Mouse (Mus musculus): Measurements from ENCODE around the gene Lsmem1. TPM values are rescaled to one million over a fixed set of nuclear protein-coding genes. Genes with fewer than 3 reads are reported as not detected.

The Lsmem1 gene
- polyA plus RNA-seq, 2 experiments, result 1.9 to 2.0 TPM

DNA sequence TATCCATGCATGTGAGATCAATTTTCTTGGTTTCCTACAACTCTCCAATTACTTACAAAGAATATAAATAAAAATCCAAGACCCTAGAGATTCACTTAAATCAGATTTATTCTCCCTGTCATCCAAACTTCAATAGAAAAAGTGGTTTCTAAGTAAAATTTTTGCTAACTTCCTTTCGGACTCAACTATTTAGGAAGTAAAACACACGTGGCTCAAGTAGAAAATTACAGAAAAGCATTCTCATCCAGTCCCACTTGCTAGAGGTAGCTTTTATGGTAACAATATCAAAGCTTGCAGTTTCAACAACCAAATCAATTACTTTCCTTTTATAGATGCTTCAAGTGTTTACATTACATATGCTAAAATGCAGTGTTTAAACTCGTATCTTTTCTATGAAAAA lies 21.6 kb upstream of the Lsmem1 start:
- DNase-seq (ENCODE audit: low spot score) (no peak), ATAC-seq (ENCODE audit: low FRiP score, low read depth) (no peak)
- Histone ChIP-seq H3K27ac (replicated peaks; ENCODE audit: low read depth, low read length) (no peak overlapping the region), H3K4me3 (replicated peaks; ENCODE audit: low read length) (peak overlapping the region; percentile 100), H3K4me1 (ENCODE audit: control insufficient read depth, insufficient read depth, low read length) (peaks cover 20% of the 10 kb centered on the region), H3K9me3 (ENCODE audit: control insufficient read depth, low read length) (no peaks in the 10 kb centered on the region), H3K4me2 (replicated peaks; ENCODE audit: low read depth, low read length, severe bottlenecking) (peak overlapping the region; percentile 63), H3K27me3 (ENCODE audit: control insufficient read depth, insufficient read depth, low read length) (no peaks in the 10 kb centered on the region), H3K36me3 (ENCODE audit: control insufficient read depth, insufficient read depth, low read length) (peaks cover 12% of the 10 kb centered on the region), H3K9ac (ENCODE audit: low read depth, low read length, severe bottlenecking) (no peak overlapping the region)
- 21% methylated on average over 3 of the region's 3 CpGs for WGBS
- TF ChIP-seq POLR2A (IDR thresholded peaks at IDR 0.05; ENCODE audit: borderline replicate concordance, extremely low read depth, insufficient read depth, insufficient read length), result no peak

DNA sequence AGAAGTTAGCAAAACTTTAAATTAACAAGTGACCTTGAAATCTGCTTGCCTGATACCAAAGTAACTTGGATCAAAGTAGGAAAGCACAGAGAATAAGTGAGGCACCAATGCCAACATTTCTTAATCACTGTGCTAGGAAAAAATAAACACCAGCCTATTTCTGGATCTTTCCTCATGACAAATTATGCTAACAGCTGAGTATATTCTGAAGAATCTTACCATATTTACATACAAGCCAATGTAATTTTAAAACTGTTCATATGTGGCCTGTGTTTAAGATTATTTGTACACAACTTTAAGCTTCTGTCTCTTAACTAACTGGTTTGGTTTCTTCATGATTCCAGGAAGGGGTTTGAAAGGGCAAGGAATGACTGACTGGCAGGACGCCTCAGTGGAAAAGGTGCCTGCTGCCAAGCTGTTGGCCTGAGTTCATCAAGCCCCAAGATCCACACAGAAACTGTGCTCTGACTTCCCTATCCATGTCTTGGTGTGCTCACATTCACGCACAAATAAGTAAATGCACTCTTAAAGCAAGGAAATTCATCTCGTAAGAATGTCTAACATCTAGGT lies 20.8 kb upstream of the Lsmem1 start:
- H3K4me1 ChIP-seq (ENCODE audit: control insufficient read depth, insufficient read depth, low read length), result peaks cover 20% of the 10 kb centered on the region
- no peaks in the 10 kb centered on the region for H3K27me3 ChIP-seq (ENCODE audit: control insufficient read depth, insufficient read depth, low read length)
- no peak overlapping the region for H3K9ac ChIP-seq (ENCODE audit: low read depth, low read length, severe bottlenecking)
- DNase-seq (ENCODE audit: low spot score) (no peak), ATAC-seq (ENCODE audit: low FRiP score, low read depth) (no peak)
- no peak for TF ChIP-seq POLR2A (IDR thresholded peaks at IDR 0.05; ENCODE audit: borderline replicate concordance, extremely low read depth, insufficient read depth, insufficient read length)
- H3K4me2 ChIP-seq (replicated peaks; ENCODE audit: low read depth, low read length, severe bottlenecking), result peak overlapping the region; percentile 63
- H3K9me3 ChIP-seq (ENCODE audit: control insufficient read depth, low read length), result no peaks in the 10 kb centered on the region
- H3K36me3 ChIP-seq (ENCODE audit: control insufficient read depth, insufficient read depth, low read length), result peaks cover 19% of the 10 kb centered on the region
- H3K27ac ChIP-seq (replicated peaks; ENCODE audit: low read depth, low read length), result no peak overlapping the region
- WGBS, result 44% methylated on average over 3 of the region's 3 CpGs
- H3K4me3 ChIP-seq (replicated peaks; ENCODE audit: low read length), result peak overlapping the region; percentile 11; the same call in 1 of the 2 replicates

DNA sequence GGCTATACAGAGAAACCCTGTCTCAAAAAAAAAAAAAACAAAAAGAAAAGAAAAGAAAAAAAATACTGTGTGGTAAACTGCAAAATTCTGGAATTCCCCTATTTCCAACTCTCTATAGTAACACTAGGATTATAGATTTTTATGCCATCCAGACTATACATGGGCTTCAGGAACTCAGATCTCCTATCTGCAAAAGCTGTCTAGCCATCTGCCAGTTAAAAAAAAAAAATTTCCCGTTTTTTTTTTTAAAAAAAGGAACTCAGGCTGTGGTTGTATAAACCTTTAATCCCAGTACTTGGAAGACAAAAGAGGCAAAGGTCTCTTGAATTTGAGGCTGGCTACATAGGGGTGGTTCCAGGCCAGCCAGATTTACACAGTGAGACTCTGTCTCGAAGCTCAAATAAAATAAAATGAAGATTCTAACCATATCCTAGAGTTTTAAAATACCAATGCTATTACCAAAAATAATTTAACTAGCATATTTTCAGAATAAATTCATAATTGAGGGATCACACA lies 19.2 kb upstream of the Lsmem1 start:
- Histone ChIP-seq H3K36me3 (ENCODE audit: control insufficient read depth, insufficient read depth, low read length) (peaks cover 35% of the 10 kb centered on the region), H3K9me3 (ENCODE audit: control insufficient read depth, low read length) (no peaks in the 10 kb centered on the region), H3K4me2 (replicated peaks; ENCODE audit: low read depth, low read length, severe bottlenecking) (no peak overlapping the region), H3K4me3 (replicated peaks; ENCODE audit: low read length) (no peak overlapping the region), H3K27ac (replicated peaks; ENCODE audit: low read depth, low read length) (no peak overlapping the region), H3K27me3 (ENCODE audit: control insufficient read depth, insufficient read depth, low read length) (no peaks in the 10 kb centered on the region), H3K9ac (ENCODE audit: low read depth, low read length, severe bottlenecking) (no peak overlapping the region), H3K4me1 (ENCODE audit: control insufficient read depth, insufficient read depth, low read length) (peaks cover 16% of the 10 kb centered on the region)
- 77% methylated on average over 2 of the region's 2 CpGs for WGBS
- no peak for TF ChIP-seq POLR2A (IDR thresholded peaks at IDR 0.05; ENCODE audit: borderline replicate concordance, extremely low read depth, insufficient read depth, insufficient read length)
- DNase-seq (ENCODE audit: low spot score), result no peak
- no peak for ATAC-seq (ENCODE audit: low FRiP score, low read depth)

DNA sequence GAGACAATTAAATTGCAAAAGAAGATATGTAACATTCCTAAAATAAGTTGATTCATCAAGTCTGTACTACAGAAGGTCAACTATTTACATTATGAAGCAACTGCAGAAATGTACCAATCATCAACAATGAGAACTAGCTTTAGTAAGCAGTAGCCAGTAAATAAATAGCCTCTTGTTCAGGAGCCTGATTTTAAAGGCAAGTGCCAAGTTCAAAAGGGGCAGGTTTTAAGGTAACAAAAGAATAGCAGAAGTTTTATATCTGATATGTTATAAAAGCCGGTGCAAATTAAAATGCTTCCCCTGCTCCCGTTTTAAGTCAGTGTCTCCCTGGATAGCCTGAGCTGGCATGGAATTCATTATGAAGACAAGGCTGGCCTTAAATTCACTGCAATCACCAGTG lies 18.5 kb upstream of the Lsmem1 start:
- H3K4me3 ChIP-seq (replicated peaks; ENCODE audit: low read length), result no peak overlapping the region
- no peak for ATAC-seq (ENCODE audit: low FRiP score, low read depth)
- DNase-seq (ENCODE audit: low spot score), result no peak
- no peak overlapping the region for H3K4me2 ChIP-seq (replicated peaks; ENCODE audit: low read depth, low read length, severe bottlenecking)
- H3K4me1 ChIP-seq (ENCODE audit: control insufficient read depth, insufficient read depth, low read length), result peaks cover 16% of the 10 kb centered on the region
- no peaks in the 10 kb centered on the region for H3K27me3 ChIP-seq (ENCODE audit: control insufficient read depth, insufficient read depth, low read length)
- 0 out of 2 replicates have a peak, but pooled peaks cover under 1% of the 10 kb centered on the region for H3K9me3 ChIP-seq (ENCODE audit: control insufficient read depth, low read length)
- TF ChIP-seq POLR2A (IDR thresholded peaks at IDR 0.05; ENCODE audit: borderline replicate concordance, extremely low read depth, insufficient read depth, insufficient read length), result no peak
- H3K36me3 ChIP-seq (ENCODE audit: control insufficient read depth, insufficient read depth, low read length), result peaks cover 42% of the 10 kb centered on the region
- WGBS, result 85% methylated on average over 2 of the region's 2 CpGs
- no peak overlapping the region for H3K9ac ChIP-seq (ENCODE audit: low read depth, low read length, severe bottlenecking)
- no peak overlapping the region for H3K27ac ChIP-seq (replicated peaks; ENCODE audit: low read depth, low read length)

DNA sequence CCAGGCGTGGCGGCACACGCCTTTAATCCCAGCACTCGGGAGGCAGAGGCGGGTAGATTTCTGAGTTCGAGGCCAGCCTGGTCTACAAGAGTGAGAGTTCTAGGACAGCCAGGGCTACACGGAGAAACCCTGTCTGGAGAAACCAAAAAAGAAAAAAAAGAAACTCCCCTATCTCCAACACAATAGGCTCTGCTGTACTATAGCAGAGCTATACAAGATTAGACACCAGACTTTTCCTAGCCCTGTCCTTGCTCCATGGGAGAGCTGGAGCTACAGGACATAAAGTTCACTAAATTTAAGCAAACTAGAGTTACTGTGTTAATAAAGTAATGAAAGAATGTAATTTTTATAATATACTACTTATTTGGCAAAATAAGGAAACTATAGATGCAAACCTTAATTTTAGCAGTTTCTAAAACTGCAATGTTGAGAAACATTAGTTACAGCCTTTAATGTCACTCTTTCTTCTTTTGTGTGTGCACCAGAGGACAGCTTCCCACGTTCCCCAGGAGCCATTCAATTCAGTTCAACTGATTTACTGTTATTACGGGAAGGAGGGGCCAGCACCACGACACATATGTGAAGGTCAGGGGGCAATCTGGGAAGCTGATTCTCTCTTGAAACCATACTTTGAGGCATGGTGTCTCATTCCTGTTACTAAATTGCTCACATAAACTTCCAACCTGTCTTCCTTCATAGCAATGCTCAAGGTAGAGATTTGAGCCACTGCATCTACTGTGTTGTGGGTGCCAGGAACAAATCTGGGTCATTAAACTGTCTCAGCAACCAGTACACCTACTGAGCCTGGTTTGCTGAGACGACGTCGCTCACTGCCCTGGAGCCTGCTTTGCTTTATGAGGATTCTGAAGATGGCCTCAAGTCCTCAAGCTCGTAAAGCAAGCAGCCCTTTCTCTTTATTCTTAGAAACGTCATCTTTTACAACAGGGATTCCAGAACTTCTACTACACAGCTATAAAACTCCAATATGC lies 15.9 kb upstream of the Lsmem1 start:
- WGBS, result 70% methylated on average over 15 of the region's 15 CpGs
- Histone ChIP-seq H3K9me3 (ENCODE audit: control insufficient read depth, low read length) (0 out of 2 replicates have a peak, but pooled peaks cover 4% of the 10 kb centered on the region), H3K4me2 (replicated peaks; ENCODE audit: low read depth, low read length, severe bottlenecking) (no peak overlapping the region), H3K36me3 (ENCODE audit: control insufficient read depth, insufficient read depth, low read length) (peaks cover 64% of the 10 kb centered on the region), H3K4me1 (ENCODE audit: control insufficient read depth, insufficient read depth, low read length) (peaks cover 9% of the 10 kb centered on the region), H3K27me3 (ENCODE audit: control insufficient read depth, insufficient read depth, low read length) (no peaks in the 10 kb centered on the region), H3K9ac (ENCODE audit: low read depth, low read length, severe bottlenecking) (no peak overlapping the region), H3K4me3 (replicated peaks; ENCODE audit: low read length) (no peak overlapping the region), H3K27ac (replicated peaks; ENCODE audit: low read depth, low read length) (no peak overlapping the region)
- no peak for TF ChIP-seq POLR2A (IDR thresholded peaks at IDR 0.05; ENCODE audit: borderline replicate concordance, extremely low read depth, insufficient read depth, insufficient read length)
- no peak for ATAC-seq (ENCODE audit: low FRiP score, low read depth)
- no peak for DNase-seq (ENCODE audit: low spot score)
